Mouse (Mus musculus) neutrophil, adult 65 days (primary cell): Measurements from ENCODE around the gene Gm12355. TPM values are rescaled to one million over a fixed set of nuclear protein-coding genes. Genes with fewer than 3 reads are reported as not detected.

Source experiments
- total RNA-seq: library from RNA; stranded (reverse); gene quantifications from 2 replicates; pipeline ENCODE4 v1.2.4, GENCODE M21; 2023

The Gm12355 gene
- total RNA-seq = 21.5 and 21.8 TPM in 2 replicates

DNA sequence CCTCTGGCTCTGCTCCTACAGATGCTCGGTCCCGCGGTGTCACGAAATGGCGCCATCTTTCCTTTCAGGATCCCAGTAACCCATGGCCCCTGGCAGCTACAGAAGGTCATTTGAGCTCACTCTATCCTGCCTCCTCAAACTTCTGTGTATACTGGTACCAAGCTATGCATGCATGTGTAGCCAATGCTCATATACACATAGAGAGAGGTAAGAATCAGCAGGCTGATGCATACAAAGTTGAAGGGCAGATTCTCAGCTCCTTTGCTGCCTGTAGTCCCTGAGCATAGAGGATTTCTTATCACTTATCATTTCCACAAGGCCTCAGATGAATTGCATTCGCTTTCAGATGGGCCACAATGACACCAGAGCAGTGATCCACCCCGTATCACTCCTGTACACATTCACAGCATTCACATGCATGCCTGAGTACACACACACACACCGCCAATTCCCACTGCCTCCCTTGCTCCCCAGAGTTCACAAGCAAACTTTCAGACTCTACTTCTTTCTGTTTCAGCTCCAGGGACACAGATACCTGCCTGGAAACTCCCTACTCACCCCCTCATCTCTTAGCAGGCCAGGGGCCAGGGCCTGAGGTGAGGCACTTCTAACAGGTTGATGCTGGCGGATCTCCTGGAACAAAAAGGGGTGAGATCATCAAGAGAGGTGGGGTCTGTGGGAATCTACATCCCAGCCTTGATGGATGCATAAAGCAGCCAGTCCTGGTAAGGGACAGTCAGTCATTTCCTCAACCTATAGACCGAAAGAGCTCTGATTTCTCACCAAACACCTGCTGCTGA is at the start of gene Gm12355, which contains the start of gene Gsdma3:
Gm12355 (minus strand) TSS at position 51 of the 800 bp plus-strand sequence.
Gsdma3 (plus strand) TSS at position 750 of the 800 bp plus-strand sequence.

DNA sequence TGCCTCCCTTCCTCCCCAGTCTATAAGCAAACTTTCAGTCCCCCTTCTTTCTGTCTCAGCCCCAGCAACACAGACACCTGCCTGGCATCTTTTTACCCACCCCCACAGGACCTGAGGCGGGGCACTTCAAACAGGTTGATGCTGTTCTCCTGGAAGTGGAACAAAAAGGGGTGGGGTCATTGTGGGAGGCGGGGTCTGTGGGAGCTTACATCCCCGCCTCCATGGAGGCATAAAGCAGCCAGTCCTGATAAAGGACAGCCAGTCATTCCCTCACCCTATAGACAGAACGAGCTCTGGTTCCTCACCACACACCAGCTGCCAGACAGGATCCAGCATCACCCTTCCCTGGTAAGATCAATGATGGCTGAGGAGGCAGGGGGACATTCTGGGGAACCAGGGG is 38.6 kb upstream of the Gm12355 start, which contains the start of gene Gsdma:
Gsdma (plus strand) TSS at position 261 of the 400 bp plus-strand sequence.

DNA sequence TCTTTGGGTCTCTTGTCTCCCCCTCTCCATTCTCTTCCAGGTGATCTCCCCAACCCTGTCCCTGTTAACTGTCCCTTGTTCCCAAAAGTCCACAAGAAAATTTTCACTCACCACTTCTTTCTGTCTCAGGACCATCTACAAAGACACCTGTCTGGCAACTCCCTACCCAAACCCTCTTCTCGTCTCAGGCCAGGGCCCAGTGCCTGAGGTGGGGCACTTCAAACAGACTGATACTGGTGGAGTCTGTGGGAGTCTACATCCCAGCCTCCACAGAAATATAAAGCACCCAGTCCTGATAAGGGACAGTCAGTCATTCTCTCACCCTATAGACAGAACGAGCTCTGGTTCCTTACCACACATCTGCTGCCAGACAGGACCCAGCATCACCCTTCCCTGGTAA is 21.0 kb upstream of the Gm12355 start, which contains the start of gene Gsdma2:
Gsdma2 (plus strand) TSS at position 301 of the 400 bp plus-strand sequence.

GRCm38 (mm10) chr11:98597991-98598390 is 27.5 kb downstream of the Gm12355 start, which contains the start of gene Lrrc3c:
Gene Lrrc3c (plus strand): TSS chr11:98598291.

DNA sequence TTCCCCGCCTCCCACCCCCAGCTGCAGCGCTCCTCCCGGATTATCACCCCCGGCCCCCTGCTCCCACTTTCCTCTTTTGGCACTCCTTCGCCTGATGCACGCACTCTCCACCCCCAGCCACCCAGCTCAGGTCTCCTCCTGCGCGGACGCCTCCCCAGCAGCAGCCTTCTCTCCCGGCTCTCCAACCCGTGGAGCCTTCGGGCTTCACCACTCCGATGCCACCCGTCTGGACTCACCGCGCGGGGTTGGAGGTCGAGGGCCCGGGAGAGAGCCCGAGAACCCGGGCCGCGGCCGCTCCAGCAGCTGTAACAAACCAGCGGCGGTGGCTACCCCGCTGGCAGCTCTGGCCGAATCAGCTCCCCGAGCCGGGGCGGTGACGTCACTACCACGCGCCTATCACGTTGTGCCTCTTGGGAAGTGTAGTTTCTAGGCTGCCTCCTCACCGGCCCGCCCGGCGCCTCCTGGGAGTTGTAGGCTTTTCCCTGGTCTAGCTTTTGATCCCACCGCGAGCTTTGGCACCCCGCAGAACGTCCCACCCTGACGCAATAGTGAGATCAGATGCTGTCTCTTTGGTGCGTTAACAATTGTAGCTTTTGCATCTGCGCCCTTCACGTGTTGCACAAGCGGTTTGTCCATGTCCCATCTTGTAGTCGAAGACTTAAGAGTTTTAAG is 38.4 kb downstream of the Gm12355 start, which contains the start of gene Ormdl3:
Ormdl3 (minus strand) TSS at position 477 of the 672 bp plus-strand sequence.

Other genes starting within 250 kb of the Gm12355 start
- not detected in 2 replicates for gene Tcap, start 241.8 kb downstream of the Gm12355 start, total RNA-seq
- gene Pnmt, start 239.2 kb downstream of the Gm12355 start, total RNA-seq = not detected in 2 replicates
- 1.3 and 1.9 TPM in 2 replicates for gene Pgap3, start 225.2 kb downstream of the Gm12355 start, total RNA-seq
- not detected in 2 replicates for gene Erbb2, start 213.2 kb downstream of the Gm12355 start, total RNA-seq
- 38.5 and 55.9 TPM in 2 replicates for gene Mien1, start 186.7 kb downstream of the Gm12355 start, total RNA-seq
- not detected in 2 replicates for gene Grb7, start 179.3 kb downstream of the Gm12355 start, total RNA-seq
- gene Ikzf3, start 79.6 kb downstream of the Gm12355 start, total RNA-seq = 1.8 and 5.5 TPM in 2 replicates
- not detected in 2 replicates for gene Zpbp2, start 74.6 kb downstream of the Gm12355 start, total RNA-seq
- 4.4 and 6.5 TPM in 2 replicates for gene Ormdl3, start 38.3 kb downstream of the Gm12355 start, total RNA-seq
- gene Lrrc3c, start 27.4 kb downstream of the Gm12355 start, total RNA-seq = not detected in 2 replicates
- not detected in 2 replicates for gene Gsdma3, start 699 bp upstream of the Gm12355 start, total RNA-seq
- not detected in 2 replicates for gene Gsdma2, start 21.1 kb upstream of the Gm12355 start, total RNA-seq
- not detected in 2 replicates for gene Gsdma, start 38.7 kb upstream of the Gm12355 start, total RNA-seq
- 36.3 and 38.7 TPM in 2 replicates for gene Psmd3, start 56.9 kb upstream of the Gm12355 start, total RNA-seq
- gene Csf3, start 75.6 kb upstream of the Gm12355 start, total RNA-seq = not detected in 2 replicates
- 40.2 and 46.5 TPM in 2 replicates for gene Med24, start 103.8 kb upstream of the Gm12355 start, total RNA-seq
- 20.4 and 31.7 TPM in 2 replicates for gene Thra, start 115.0 kb upstream of the Gm12355 start, total RNA-seq
- 10.7 and 10.8 TPM in 2 replicates for gene Nr1d1, start 149.7 kb upstream of the Gm12355 start, total RNA-seq
- gene Msl1, start 169.9 kb upstream of the Gm12355 start, total RNA-seq = 203 and 237 TPM in 2 replicates
- 64.7 and 83.1 TPM in 2 replicates for gene Casc3, start 179.2 kb upstream of the Gm12355 start, total RNA-seq
- gene Rapgefl1, start 211.1 kb upstream of the Gm12355 start, total RNA-seq = 0.19 and 0.59 TPM in 2 replicates
- 31.2 and 34.2 TPM in 2 replicates for gene Wipf2, start 238.0 kb upstream of the Gm12355 start, total RNA-seq